ENCODE assay signal across 14 mouse cellular contexts in genomic region chr17:75033872-75034615, GRCm38 (mm10).
"Had no signal": no experiment of that assay in that cellular context is flagged by ENCODE, and none has a peak within 500 bp of the region (broad histone marks: within the 10 kb centered on the region; RNA-seq: fewer than 3 reads in every experiment).

No protein-coding gene starts in this region.

- ATAC-seq: liver, embryonic 12.5 days; midbrain, embryonic 16.5 days had no signal

- H3K36me3 ChIP-seq: kidney, embryonic 15.5 days; liver, embryonic 12.5 days; midbrain, embryonic 12.5 days; neural tube, embryonic 13.5 days had no signal

- H3K4me2 ChIP-seq: kidney, embryonic 15.5 days; limb, embryonic 15.5 days; liver, embryonic 12.5 days; midbrain, embryonic 12.5 days; neural tube, embryonic 13.5 days had no signal

- H3K4me1 ChIP-seq: limb, embryonic 15.5 days; liver, embryonic 12.5 days; midbrain, embryonic 12.5 days had no signal

- H3K9ac ChIP-seq: kidney, embryonic 15.5 days; limb, embryonic 15.5 days; liver, embryonic 12.5 days; midbrain, embryonic 12.5 days; neural tube, embryonic 13.5 days had no signal

- H3K27ac ChIP-seq: kidney, embryonic 15.5 days; left cerebral cortex, adult 2 months; limb, embryonic 15.5 days; liver, embryonic 12.5 days; midbrain, embryonic 12.5 days; neural tube, embryonic 13.5 days had no signal

- H3K27me3 ChIP-seq: kidney, embryonic 15.5 days; limb, embryonic 15.5 days; liver, embryonic 12.5 days; midbrain, embryonic 12.5 days; neural tube, embryonic 13.5 days had no signal

- H3K4me3 ChIP-seq: kidney, embryonic 15.5 days; left cerebral cortex, adult 2 months; limb, embryonic 15.5 days; liver, embryonic 12.5 days; midbrain, embryonic 12.5 days; neural tube, embryonic 13.5 days had no signal

- H3K9me3 ChIP-seq: kidney, embryonic 15.5 days; limb, embryonic 15.5 days; liver, embryonic 12.5 days; midbrain, embryonic 12.5 days; neural tube, embryonic 13.5 days had no signal

- DNase-seq: kidney, adult 18-20 months; kidney, postnatal 14 days; retina, postnatal 1 day; right cerebral cortex, postnatal 4 days; spleen, adult 18-20 months; thymus, adult 2 months; thymus, postnatal 25 days had no signal
